Mouse (Mus musculus): ENCODE measurements around the gene Bach1.
"Not testable (repeated sequence)": the region's sequence is repeated elsewhere in the genome, so short reads cannot be mapped to it uniquely, and the experiment has no call there.

Gene Bach1

DNA sequence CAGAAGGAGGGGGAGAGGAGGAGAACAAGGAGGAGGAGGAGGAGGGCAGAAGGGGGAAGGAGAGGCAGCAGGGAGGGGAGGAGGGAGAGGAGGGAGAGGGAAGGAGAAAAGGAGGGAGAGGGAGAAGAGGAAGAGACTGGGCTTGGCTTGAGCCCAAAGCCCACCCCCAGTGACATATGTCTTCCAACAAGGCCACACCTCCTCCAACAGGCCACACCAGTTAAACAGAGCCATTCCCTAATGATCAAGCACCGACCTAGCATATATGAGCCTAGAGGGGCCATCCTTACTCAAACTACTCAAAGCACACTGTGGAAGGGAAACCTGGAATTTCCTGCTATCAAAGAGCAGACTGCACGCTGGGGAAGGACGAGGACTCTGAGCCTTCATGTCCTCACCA, 16.9 kb upstream of the Bach1 start:
- DNase-seq = no peak

DNA sequence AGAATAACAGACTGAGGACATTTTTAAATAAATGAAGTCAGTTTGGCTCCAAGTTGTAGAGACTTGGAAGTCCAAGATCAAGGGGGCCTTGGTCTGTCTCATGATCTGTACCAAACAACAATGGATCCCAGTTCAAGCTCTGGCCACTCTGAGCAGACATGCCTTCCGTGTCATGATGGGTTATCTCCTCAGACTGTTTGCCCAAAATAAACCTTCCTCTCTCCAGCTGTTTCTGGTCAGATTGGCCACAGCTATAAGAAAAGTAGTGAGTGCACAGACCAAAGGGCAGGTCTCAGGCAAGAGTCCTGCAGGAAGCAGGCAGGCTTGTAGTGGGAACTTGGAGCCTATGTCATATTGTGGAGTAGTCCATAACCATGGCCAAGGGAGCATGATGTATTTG, 12.3 kb upstream of the Bach1 start:
- no peak for DNase-seq

DNA sequence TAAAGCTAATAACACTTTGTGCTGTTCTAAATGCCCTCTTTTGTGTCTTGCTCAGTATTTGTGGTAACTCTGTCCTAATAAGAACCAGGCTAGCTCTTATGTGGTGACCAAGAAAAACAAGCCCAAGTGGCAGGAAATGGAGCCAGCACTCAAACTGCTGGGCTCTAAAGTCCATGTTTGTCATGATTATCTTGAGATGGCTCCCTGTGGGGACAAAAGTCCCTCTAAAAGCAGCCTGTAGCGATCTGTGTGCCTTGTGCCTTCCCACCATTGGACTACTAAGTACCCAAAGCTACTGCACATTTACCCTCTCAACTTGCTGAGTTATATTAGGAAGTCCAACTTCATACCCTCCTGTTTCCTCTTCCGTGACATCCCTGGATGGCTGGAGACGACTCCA, 11.4 kb upstream of the Bach1 start:
- no peak for DNase-seq

DNA sequence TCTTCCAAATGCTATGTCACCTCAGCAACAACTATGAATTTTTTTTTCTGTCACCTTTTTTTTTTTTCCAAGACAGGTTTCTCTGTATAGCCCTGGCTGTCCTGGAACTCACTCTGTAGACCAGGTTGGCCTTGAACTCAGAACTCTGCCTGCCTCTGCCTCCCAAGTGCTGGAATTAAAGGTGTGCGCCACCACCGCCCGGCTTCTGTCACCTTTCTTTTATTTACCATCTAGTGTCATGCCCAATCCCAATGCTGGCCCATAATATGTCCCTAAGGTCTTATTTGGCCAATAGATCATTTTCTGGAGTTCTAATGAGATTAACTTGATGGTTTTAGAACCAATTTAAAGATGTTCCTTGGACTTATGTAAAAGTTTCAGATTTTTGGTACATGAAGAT, 10.4 kb upstream of the Bach1 start:
- not testable (repeated sequence) for DNase-seq

DNA sequence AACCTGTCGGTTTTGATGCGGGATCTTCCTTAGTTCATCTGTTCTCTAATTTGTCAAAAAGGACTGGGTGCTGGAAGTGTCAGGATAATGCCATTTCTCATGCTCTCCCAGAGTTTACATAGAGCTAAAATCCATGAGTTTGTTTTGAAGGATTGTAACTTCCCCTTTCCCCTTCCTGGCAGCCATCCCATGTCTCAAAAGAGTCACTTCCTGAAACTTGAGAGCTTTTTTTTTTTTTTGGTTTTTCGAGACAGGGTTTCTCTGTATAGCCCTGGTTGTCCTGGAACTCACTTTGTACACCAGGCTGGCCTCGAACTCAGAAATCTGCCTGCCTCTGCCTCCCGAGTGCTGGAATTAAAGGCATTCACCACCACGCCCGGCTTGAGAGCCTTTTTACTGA, 9.9 kb upstream of the Bach1 start:
- DNase-seq = not testable (repeated sequence)

DNA sequence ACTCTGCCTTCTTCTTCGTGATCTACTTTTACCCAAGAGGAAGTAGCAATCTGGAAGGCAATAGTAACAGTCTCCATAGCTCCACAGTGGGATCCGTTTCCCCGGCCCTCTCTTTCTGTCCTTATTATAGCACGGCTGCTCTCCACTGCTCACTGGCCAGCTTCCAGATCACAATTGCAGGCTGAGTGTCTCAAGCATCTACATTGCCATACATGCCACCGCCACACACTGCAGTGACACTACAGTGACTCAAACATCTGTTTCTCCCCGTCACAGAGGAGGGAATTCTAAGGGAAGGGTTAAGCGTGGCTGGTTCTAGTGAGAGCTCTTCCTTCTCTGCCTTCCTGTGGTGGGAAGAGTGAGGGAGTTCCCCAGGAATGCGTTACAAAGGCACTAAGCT, 9.5 kb upstream of the Bach1 start:
- no peak for DNase-seq

DNA sequence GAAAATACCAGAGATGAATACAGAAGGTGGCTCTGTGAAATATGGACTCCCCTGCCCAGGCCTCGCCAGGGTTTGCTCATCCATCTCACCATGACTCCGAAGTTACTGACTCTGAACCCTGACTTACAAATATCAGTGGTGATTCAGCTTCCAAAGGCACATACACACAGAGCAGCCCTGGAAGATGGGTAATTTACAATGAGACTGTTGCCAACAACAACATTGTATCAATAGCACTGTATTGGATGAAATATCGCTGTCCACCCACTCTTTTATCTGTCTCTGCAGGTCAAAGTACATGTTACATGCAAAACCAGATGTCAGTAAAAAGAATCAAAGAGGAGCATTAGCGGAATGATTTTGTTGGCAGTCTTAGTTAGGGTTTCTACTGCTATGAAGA, 8.2 kb upstream of the Bach1 start:
- no peak for DNase-seq

DNA sequence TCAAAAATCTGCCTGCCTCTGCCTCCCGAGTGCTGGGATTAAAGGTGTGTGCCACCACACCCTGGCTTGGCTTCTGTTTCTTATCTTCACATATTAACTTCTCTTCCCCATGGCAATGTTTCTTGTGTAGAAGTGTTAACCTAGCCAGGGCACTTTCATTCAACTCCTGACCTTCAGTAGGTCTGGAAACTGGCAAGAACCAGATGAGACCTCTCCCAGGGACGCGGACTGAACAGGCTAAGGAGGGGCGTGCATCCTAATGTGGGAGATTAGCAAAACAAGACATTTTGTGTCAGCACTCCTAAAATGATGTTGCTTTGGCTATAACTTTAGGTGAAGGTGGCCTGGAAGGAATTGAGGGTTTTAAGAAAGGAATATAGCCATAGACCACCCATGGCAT, 7.6 kb upstream of the Bach1 start:
- no peak for DNase-seq

DNA sequence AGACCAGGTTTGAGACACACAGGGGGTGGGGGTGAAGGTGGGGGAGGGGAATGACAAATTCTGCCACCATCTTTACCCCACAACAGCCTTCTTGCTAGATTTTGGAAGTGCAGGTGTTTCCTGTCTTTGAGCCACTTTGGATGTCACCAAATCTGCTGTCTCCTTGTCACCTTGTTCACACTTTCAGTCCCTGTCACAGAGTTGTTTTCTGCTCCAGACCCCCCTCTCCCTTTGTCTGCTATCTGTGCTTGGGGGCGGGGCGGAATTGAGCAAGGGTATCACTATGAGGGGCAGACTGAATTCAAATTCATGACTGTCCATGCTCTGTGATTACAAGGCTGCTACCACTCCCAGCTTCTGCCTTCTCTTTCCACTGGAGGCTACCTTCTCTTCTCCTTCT, 6.2 kb upstream of the Bach1 start:
- no peak for DNase-seq

DNA sequence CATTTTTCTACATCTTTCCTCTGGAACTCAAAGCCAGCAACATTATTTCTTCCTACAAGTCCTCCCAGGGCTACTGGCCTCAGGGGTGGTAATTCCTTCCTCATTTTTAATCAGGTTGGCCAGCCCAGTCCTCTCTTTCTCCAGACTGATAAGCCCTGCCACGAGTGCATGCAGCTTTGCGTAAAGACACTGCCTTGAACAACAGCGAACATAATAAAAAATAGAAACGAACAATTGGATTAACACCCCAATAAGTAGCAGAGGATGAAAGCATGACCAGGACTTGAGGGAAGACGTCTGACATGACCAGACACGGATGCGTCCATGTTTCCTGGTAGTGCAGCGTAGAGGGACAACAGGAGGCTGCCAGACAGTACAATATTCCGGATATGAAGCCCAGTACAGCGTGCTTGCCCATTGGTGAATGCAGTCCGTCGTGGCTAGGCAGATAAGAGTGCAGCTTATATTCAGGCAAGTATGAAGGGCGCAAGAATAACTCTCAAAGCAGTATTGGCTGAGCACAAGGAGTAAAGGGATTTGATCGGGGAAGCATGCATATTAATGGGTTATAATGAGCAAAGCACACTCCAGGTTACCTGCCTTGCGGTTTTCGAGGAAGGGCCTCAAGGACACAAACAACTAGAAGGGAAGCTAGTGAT, 909 bp upstream of the Bach1 start:
- peak; percentile 15 for DNase-seq

DNA sequence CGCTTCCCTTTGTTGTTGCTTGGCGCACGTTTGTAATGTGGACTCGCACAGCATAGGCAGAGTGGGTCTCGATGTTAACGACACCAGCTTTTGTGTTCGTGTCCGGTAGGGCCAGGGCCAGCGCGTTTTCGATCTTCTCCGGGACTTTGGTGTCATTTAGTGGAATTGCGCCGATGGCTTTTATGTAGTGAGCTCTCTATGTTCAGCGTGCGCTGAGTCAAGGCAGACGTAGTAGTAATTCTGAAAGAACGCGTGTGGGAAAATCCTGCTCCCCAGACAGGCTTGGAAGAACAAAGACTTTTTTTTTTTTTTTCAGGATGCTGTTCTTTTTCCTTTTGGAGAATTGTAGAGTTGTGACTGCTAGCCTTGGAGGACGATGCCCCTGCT, 554 bp downstream of the Bach1 start:
- DNase-seq = peak; percentile 64

DNA sequence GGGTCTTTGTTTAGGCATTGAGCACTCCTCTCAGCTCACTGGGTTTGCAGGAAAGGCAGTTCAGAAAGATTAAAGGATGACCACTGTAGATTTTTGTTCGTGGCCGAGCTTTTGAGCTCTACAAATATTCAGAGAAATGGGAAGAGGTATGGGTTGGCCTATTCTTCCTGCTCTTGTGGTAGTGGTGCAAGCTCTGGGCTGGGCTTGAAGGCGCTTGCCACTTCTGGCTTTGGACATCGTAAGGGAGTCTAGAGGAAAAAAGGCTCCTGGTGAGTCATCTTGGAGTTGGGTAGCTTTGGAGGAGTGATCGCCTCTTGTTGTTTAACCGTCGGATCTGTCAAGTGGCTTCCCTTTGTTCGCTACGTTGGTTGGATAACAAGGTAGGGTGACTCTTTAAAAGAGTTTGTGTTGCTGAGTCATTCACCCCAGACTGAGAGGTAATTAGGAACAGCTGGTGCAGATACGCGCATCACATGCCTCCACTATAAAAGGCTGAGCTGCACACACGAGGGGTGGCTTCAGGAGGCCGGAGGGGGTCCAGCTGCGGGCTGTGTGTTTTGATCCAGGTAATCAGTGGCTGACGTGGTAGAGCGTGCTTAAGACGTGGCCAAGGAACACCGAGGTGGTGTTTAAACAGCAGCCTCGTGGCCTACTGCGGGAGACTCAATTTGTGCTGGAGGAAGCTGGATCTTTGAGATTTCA, 1.1 kb downstream of the Bach1 start:
- peak; percentile 77 for DNase-seq

DNA sequence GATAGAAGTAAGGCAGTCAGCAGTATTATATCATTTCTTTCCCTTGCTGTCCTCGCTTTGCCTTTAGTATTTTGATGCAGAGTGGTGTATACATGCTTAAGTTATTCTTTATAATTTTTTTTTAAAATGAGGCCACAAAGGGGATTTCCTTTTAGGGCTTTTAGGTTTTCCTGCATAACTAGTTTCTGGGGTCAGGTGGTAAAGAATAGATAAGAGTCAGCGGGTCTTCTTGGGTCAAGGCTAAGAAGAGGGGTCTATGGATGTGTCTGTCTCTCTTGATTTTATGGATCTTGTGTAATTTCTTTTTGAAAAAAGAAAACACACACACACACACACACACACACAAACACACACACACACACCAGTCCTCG, 1.6 kb downstream of the Bach1 start:
- DNase-seq = no peak

DNA sequence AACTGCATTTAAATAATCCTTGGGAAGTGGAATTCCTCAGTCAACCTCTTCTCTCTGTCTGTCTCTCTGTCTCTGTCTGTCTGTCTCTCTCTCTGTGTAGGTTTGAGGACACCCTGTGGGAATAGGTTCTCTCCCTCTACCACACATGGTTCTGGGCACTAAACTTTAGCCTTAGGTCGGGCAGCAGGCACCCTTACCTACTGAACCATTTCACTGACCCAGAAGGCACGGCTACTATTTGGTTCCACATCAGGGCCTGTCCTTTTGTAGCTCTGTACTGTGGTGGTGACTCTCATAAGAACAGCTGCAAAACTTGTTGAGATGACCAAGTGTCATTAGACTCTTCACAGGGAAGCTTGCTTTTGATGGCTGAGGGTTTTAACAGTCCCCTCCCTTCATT, 3.1 kb downstream of the Bach1 start:
- DNase-seq = no peak

DNA sequence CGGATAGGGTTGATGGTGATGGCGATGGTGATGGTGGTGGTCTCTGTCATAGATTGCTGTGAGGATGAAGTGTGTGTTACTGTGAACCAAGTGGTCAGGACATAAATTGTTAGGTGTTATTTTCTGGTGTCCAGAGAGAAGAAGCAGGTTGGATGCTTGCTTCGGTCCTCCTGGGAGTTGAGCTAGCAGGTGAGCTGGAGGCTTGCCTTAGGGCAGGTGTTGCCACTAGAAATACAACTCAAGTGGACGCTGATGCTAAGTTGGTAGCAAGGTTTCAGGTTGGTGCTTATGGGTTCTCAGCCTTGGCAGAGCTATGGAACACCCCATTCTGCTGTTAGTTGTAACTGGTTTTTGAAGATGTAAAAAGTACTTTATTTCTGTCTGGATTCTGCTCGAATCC, 4.1 kb downstream of the Bach1 start:
- no peak for DNase-seq

DNA sequence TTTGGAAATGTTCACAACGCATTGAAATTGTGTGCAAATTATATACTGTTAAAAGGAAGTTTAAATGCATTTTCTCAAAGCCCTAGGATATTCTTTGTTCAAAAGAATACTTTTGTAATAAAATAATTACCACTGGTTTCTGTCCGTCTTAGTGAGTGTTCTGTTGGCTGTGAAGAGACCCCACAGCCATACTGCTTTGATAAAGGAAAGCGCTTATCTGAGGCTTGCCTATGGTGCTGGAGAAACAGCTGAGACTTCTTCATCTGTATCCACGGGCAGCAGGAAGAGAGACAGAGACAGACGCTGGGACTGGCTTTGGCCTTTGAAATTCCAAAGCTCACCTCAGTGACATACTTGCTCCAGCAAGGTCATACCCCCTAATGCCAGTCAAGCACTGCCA, 5.5 kb downstream of the Bach1 start:
- no peak for DNase-seq

DNA sequence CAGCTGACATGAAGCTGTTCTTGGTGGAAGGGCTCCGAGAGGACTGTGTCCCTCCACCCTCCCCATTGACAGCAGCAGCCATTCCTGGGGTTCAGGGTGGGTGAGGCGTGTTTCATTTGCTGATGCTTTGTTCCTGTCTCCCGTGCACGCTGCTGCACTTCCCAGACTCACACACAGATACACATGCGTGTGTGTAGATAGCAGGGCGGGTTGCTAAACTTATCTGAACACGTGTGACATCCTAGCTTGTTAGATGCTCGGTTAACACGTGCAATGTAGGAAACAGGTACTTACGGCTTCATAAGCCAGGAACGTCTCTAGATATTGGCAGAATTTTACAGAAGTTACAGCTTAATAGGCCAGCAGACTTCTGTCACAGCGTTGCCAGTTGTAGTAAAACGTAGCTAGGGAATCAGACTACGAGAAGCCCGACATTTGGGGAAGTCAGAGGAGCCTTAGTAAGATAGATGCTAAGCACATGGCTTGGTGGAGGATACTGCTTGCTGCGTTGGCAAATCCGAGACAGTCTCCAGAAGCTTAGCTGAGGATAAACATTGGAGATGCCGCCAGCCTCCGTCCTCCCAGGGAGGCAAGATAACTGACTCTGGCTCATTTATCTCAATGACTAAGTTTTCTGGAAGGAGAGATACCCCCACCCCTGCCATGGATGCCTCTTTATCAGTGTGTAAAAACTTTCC, 7.3 kb downstream of the Bach1 start:
- no peak for DNase-seq

DNA sequence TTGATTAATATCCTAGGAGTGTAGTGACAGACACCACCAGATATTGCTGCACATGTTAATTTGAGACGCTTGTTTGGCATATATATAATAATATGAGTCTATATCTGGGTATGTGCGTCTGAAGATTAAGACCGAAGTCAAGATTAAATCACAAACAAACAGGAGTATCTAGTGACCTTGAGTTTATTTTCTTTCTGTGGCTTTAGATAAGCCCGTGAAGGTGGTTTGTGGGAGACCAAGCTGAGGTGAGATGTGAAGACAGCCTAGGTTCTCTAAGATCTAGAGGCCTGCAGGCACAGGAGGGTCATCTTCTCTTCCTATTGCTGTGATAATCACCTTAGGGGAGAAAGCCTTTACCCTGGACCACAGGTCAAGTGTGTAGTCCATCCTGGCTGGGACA, 8.6 kb downstream of the Bach1 start:
- no peak for DNase-seq

DNA sequence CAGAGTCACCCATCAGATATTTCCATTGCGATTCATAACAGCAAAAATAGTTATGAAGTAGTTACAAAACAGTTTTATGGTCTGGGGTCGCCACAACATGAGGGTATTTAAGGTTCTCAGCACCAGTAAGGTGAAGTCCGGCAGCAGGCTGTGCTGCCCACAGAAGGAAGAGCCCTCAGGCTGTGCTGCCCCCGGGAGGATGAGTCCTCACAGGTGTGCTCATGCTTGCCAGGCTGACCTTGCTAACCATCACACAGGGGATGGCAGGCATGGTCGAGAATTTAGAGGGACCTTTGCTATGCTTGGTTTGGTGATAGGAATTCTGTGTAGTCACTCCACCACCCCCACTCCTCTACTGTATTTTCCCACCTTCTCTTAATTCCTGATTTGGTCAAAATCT, 9.8 kb downstream of the Bach1 start:
- DNase-seq = no peak

DNA sequence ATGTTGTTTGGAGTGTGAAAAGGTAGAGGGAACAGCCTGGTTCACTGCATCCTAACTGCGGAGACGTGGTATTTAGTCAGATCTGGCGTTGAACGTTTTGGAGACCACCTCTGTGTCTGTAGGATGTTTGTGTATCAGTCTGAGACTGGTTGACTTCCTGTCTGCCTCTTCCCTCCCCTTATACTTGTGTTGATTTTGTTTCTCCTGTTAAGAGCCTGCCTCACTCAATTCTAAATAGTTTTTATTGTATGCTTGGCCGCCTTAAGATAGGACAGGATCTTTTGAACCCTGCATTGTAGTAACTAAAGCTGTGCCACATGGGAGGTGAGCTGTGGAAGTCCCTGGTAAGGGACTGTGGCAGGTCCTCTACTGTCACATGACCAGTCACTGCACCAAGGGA, 10.4 kb downstream of the Bach1 start:
- DNase-seq = no peak

DNA sequence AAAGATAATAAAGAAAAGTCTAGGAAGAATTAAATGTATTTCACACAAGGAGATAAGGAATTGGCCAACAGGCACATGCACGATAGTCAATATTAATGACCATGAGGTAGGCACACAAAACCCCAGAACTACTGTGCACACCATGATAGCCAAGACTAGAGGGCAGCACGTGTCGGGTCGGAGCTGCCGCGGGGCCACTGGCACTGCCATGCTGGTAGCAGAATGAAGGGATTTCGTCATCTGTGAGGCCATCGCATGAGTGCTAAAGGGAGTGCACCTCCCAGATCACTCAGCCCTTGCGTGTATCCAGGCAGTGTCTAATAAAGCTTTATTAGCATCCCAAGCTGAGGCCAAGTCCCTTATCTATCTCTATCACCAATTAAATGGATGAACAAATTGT, 11.2 kb downstream of the Bach1 start:
- DNase-seq = no peak

DNA sequence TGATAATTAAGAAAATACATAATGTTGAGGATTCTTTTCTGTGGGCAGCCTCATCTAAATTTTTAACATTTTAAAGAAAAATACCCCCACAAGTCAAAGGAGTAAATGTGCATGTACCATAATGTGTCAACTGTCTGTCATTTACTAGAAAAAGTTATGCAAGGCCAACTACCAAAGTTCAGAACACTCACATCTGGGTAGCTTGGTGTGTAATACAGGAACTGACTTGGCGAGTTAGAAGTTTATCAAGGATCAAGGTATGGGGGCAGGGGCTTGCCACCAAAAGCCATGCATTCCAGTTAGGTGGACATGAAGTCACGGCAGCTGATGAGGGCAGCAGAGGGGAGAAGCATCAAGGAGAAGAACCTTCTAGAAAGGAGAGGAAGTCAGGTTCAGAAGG, 13.2 kb downstream of the Bach1 start:
- no peak for DNase-seq

DNA sequence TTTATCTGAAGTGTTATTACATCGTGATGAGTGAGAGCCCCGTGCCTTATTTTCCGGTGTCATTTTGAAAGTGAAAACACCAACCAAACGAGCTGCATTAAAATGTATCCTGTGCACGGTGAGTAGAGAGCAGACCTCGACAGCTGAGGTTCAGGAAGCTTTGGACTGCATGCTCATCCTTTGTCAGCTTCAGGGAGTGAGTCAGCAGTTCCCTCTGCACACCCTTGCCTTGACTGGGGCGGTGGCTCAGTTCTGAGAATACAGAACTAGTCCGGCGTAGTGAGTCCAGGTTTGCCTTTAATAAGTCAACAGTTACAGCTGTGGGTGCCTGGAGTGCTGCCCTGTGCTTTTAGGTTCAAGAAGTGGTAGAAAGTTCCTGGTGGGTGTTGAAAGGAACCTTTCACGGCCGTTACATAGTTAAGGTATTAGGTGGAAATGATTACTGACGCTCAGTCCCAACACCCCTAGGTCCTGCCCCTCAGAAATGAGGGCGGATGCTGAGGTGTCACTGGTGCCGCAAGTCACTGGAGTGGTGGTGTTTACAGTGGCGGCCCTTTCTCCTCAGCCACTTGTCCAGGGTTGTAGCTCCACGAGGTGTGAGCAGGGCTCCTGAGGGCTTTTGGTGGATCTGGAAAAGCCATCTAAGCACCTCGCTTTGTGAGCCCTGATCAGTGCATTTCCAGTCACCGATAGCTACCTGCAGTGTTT, 14.4 kb downstream of the Bach1 start:
- no peak for DNase-seq

DNA sequence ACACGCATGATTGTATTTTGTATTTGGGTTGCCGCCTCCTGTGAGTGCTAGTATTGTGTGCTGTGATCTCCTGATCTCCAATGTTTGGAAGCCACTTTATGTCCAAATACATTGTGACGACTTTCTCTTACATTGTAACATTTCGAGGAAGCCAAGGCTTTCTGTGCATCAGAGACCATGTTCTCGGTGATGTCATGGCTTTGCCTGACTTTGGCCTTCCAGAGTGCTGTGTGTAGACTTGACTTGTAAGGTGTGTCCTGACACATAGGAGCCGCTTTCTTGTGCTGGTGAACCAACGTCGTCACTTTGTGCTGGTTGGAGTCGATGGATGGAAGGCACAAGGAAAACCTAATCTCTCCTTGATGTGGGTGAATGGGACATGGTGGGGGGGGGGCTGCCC, 15.8 kb downstream of the Bach1 start:
- no peak for DNase-seq

Measured in retina, postnatal 1 day (tissue).